Mouse (Mus musculus): ENCODE results near the gene Dbn1.

Gene Dbn1

GRCm38 (mm10) chr13:55475750-55476149 lies 12.2 kb downstream of the Dbn1 start:
- no peak for DNase-seq

GRCm38 (mm10) chr13:55474621-55475069 lies 13.3 kb downstream of the Dbn1 start:
- peak; percentile 45 for DNase-seq

GRCm38 (mm10) chr13:55473961-55474360 lies 13.9 kb downstream of the Dbn1 start:
- DNase-seq: no peak

- no peak for DNase-seq
Observed at GRCm38 (mm10) chr13:55473076-55473831, 14.7 kb downstream of the Dbn1 start.

- no peak for DNase-seq
Observed at GRCm38 (mm10) chr13:55472132-55473022, 15.5 kb downstream of the Dbn1 start.

GRCm38 (mm10) chr13:55471819-55472131 lies 16.1 kb downstream of the Dbn1 start:
- DNase-seq: no peak

GRCm38 (mm10) chr13:55471156-55471818 lies 16.6 kb downstream of the Dbn1 start:
- peak; percentile 82 for DNase-seq

- DNase-seq: no peak
Observed at GRCm38 (mm10) chr13:55470372-55470771, 17.5 kb downstream of the Dbn1 start.

GRCm38 (mm10) chr13:55468851-55469560 lies 18.9 kb downstream of the Dbn1 start:
- DNase-seq: peak; percentile 72

GRCm38 (mm10) chr13:55465830-55466440 lies 22.0 kb downstream of the Dbn1 start:
- DNase-seq: no peak

GRCm38 (mm10) chr13:55465184-55465583 lies 22.7 kb downstream of the Dbn1 start:
- DNase-seq: no peak

- DNase-seq: peak; percentile 31
Observed at GRCm38 (mm10) chr13:55464027-55464884, 23.7 kb downstream of the Dbn1 start, which contains the start of gene Prr7. Gene Prr7, plus strand, starts transcription at chr13:55464267.

- no peak for DNase-seq
Observed at GRCm38 (mm10) chr13:55463399-55464026, 24.4 kb downstream of the Dbn1 start.

- DNase-seq: no peak
Observed at GRCm38 (mm10) chr13:55462965-55463364, 24.9 kb downstream of the Dbn1 start.

GRCm38 (mm10) chr13:55451785-55452549 lies 35.9 kb downstream of the Dbn1 start:
- peak; percentile 78 for DNase-seq

- DNase-seq: peak; percentile 44
Observed at GRCm38 (mm10) chr13:55451296-55451695, 36.6 kb downstream of the Dbn1 start.

- DNase-seq: peak; percentile 65
Observed at GRCm38 (mm10) chr13:55450511-55450980, 37.4 kb downstream of the Dbn1 start.

GRCm38 (mm10) chr13:55449679-55450441 lies 38.1 kb downstream of the Dbn1 start:
- peak; percentile 59 for DNase-seq

- DNase-seq: no peak
Observed at GRCm38 (mm10) chr13:55449205-55449604, 38.7 kb downstream of the Dbn1 start.
